Mouse (Mus musculus): Measurements from ENCODE around the gene Mecom. TPM values are rescaled to one million over a fixed set of nuclear protein-coding genes. Genes with fewer than 3 reads are reported as not detected.

The Mecom gene
- total and polyA plus RNA-seq, 2 experiments from 2014 or later: 1.9 to 3.9 TPM

DNA sequence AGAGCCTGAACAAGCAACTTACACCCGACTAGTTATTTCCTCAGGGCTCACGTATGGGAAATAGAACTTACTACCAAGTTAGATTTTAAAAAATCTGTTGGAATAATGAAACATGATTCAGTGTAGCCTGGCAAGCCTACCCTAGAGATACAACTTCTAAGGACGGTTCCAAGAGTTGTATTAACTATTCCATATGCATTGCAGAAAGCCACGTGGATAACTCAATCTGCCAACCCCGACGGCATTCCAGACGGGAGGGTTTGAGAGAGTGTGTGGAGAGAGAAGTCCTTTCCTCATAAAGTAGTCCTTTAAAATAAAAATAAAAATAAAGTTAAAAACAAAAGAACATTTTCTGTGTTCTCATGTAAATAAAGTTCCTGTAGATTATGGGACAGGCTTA, 393.4 kb downstream of the Mecom start:
- no peak for TF ChIP-seq CTCF (IDR thresholded peaks at IDR 0.05; ENCODE audit: low read depth)
- peaks cover 7% of the 10 kb centered on the region; the same call in 1 of the 2 replicates for H3K27me3 ChIP-seq (ENCODE audit: insufficient read depth, low read length)
- 59% methylated on average over 7 of the region's 7 CpGs for WGBS

GRCm38 (mm10) chr3:30153923-30154331, 393.9 kb downstream of the Mecom start:
- Histone ChIP-seq H3K4me1 (ENCODE audit: insufficient read depth) (0 out of 2 replicates have a peak, but pooled peaks cover 3% of the 10 kb centered on the region), H3K36me3 (ENCODE audit: insufficient read depth) (no peaks in the 10 kb centered on the region), H3K4me2 (ENCODE audit: low read depth) (no peak overlapping the region), H3K4me3 (ENCODE audit: low read depth, low read length) (no peak overlapping the region), H3K9ac (no peak overlapping the region), H3K27ac (ENCODE audit: low read depth, low read length) (no peak overlapping the region), H3K27me3 (ENCODE audit: insufficient read depth, low read length) (peaks cover 7% of the 10 kb centered on the region; the same call in 1 of the 2 replicates), H3K9me3 (ENCODE audit: low read length) (no peaks in the 10 kb centered on the region)
- 13% methylated on average over 3 of the region's 3 CpGs for WGBS
- TF ChIP-seq CTCF (IDR thresholded peaks at IDR 0.05; ENCODE audit: low read depth): no peak
- peak; percentile 24 for DNase-seq
- peak; percentile 36 for ATAC-seq

More for the DNA sequence above, 393.4 kb downstream of the Mecom start:
- Histone ChIP-seq H3K36me3 (ENCODE audit: insufficient read depth) (no peaks in the 10 kb centered on the region), H3K9ac (no peak overlapping the region), H3K4me3 (ENCODE audit: low read depth, low read length) (no peak overlapping the region), H3K9me3 (ENCODE audit: low read length) (no peaks in the 10 kb centered on the region), H3K4me2 (ENCODE audit: low read depth) (no peak overlapping the region), H3K4me1 (ENCODE audit: insufficient read depth) (0 out of 2 replicates have a peak, but pooled peaks cover 3% of the 10 kb centered on the region), H3K27ac (ENCODE audit: low read depth, low read length) (no peak overlapping the region)
- peak; percentile 25; the same call in 1 of the 2 replicates for ATAC-seq
- DNase-seq: no peak

GRCm38 (mm10) chr3:30150071-30150470, 397.7 kb downstream of the Mecom start:
- H3K4me3 ChIP-seq (ENCODE audit: low read depth, low read length): no peak overlapping the region
- ATAC-seq (no peak), DNase-seq (no peak)
- 92% methylated on average over 4 of the region's 4 CpGs for WGBS
- no peak overlapping the region for H3K9ac ChIP-seq
- H3K4me1 ChIP-seq (ENCODE audit: insufficient read depth): 0 out of 2 replicates have a peak, but pooled peaks cover 3% of the 10 kb centered on the region
- H3K4me2 ChIP-seq (ENCODE audit: low read depth): no peak overlapping the region
- no peak for TF ChIP-seq CTCF (IDR thresholded peaks at IDR 0.05; ENCODE audit: low read depth)
- no peak overlapping the region for H3K27ac ChIP-seq (ENCODE audit: low read depth, low read length)
- H3K36me3 ChIP-seq (ENCODE audit: insufficient read depth): no peaks in the 10 kb centered on the region
- no peaks in the 10 kb centered on the region for H3K9me3 ChIP-seq (ENCODE audit: low read length)
- peaks cover 7% of the 10 kb centered on the region; the same call in 1 of the 2 replicates for H3K27me3 ChIP-seq (ENCODE audit: insufficient read depth, low read length)

DNA sequence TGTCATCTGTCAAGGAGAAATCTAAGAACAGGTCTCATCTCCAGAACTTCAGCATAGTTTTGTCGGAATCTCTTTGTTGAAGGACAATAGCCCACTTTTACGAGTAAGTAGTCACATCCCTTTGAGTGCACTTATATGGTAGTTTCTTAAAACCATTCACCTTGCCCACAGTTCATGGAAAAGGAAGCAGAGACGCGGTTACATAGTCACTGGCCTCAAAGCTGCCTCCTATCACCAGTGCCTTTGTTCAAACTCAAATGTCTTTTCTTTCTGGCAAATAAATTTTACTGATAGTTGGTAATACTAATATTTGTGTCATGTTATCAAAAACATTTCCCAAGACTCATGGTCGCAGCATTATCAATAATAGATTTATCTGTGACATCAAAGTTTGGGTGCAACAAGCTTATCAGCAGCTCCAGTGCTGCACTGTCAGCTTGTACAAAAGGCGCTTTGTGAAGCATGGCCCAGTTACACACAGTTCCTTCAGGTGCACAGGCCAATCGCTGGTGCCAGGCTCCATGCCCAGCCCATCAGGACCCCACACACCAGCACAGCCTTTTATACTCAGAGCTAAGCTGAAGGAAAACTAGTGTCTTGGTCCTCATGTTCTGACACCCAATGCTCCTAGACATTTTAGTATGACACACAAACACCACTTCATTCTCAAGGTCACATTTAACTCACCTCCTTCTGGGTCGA, 399.3 kb downstream of the Mecom start:
- H3K9me3 ChIP-seq (ENCODE audit: low read length): no peaks in the 10 kb centered on the region
- H3K4me2 ChIP-seq (ENCODE audit: low read depth): no peak overlapping the region
- H3K9ac ChIP-seq: no peak overlapping the region
- 92% methylated on average over 8 of the region's 8 CpGs for WGBS
- H3K27ac ChIP-seq (ENCODE audit: low read depth, low read length): no peak overlapping the region
- peaks cover 7% of the 10 kb centered on the region for H3K27me3 ChIP-seq (ENCODE audit: insufficient read depth, low read length)
- TF ChIP-seq CTCF (IDR thresholded peaks at IDR 0.05; ENCODE audit: low read depth): no peak
- H3K4me1 ChIP-seq (ENCODE audit: insufficient read depth): no peaks in the 10 kb centered on the region
- no peak for DNase-seq
- H3K4me3 ChIP-seq (ENCODE audit: low read depth, low read length): no peak overlapping the region
- ATAC-seq: no peak
- no peaks in the 10 kb centered on the region for H3K36me3 ChIP-seq (ENCODE audit: insufficient read depth)

GRCm38 (mm10) chr3:30145051-30145450, 402.8 kb downstream of the Mecom start:
- H3K27ac ChIP-seq (ENCODE audit: low read depth, low read length): no peak overlapping the region
- H3K4me1 ChIP-seq (ENCODE audit: insufficient read depth): no peaks in the 10 kb centered on the region
- no peaks in the 10 kb centered on the region for H3K36me3 ChIP-seq (ENCODE audit: insufficient read depth)
- no peak for DNase-seq
- WGBS: 48% methylated on average over 5 of the region's 5 CpGs
- ATAC-seq: no peak
- H3K4me2 ChIP-seq (ENCODE audit: low read depth): no peak overlapping the region
- H3K9ac ChIP-seq: no peak overlapping the region
- H3K9me3 ChIP-seq (ENCODE audit: low read length): no peaks in the 10 kb centered on the region
- H3K4me3 ChIP-seq (ENCODE audit: low read depth, low read length): no peak overlapping the region
- no peaks in the 10 kb centered on the region; the same call in none of the 2 replicates for H3K27me3 ChIP-seq (ENCODE audit: insufficient read depth, low read length)
- no peak for TF ChIP-seq CTCF (IDR thresholded peaks at IDR 0.05; ENCODE audit: low read depth)

DNA sequence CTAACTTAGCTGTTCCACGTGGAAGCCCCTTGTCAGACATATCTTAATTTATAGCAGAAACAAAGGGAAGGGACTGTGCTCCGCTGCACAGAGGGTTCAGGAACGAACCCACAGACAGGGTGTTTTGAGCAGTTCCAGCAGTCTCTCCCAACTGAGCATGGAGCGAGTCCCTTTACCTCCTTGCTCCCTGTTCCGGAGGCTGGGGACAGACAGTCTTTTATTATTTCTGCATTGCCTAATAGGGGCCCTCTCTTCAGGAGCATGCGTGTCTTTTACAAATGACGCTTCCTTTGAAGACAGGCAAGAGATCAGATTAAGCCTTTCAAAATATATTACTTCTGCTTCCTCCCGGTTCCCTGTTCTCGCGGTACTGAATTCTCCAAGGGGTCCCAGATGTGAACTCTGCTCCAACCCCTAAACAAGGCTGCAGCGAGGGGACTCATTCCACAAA, 403.8 kb downstream of the Mecom start:
- H3K27ac ChIP-seq (ENCODE audit: low read depth, low read length): no peak overlapping the region
- H3K4me1 ChIP-seq (ENCODE audit: insufficient read depth): no peaks in the 10 kb centered on the region
- DNase-seq (no peak), ATAC-seq (no peak)
- H3K36me3 ChIP-seq (ENCODE audit: insufficient read depth): no peaks in the 10 kb centered on the region
- H3K9ac ChIP-seq: no peak overlapping the region
- no peak for TF ChIP-seq CTCF (IDR thresholded peaks at IDR 0.05; ENCODE audit: low read depth)
- no peak overlapping the region for H3K4me2 ChIP-seq (ENCODE audit: low read depth)
- WGBS: 24% methylated on average over 11 of the region's 11 CpGs
- H3K4me3 ChIP-seq (ENCODE audit: low read depth, low read length): no peak overlapping the region
- no peaks in the 10 kb centered on the region; the same call in none of the 2 replicates for H3K27me3 ChIP-seq (ENCODE audit: insufficient read depth, low read length)
- H3K9me3 ChIP-seq (ENCODE audit: low read length): no peaks in the 10 kb centered on the region

DNA sequence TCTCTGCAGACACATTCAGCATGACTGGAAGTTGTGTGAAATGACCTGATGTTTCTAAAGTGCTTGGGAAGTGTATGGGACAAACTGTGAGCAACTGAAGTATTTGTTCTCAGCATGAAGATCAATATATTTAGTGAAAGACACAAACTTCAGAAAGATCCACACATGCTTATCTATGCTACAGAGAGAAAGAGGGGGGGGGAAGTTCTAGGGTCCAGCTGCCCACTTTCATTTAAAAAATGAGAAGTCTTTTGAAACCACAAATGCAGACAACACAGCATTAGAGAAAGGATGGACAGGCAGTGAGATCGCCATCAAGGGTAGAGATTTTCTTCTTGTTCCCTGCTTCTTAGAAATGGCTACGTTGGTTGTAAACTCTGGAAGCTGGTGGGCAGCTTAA, 404.4 kb downstream of the Mecom start:
- H3K4me2 ChIP-seq (ENCODE audit: low read depth): no peak overlapping the region
- no peaks in the 10 kb centered on the region for H3K9me3 ChIP-seq (ENCODE audit: low read length)
- no peak overlapping the region for H3K9ac ChIP-seq
- H3K27ac ChIP-seq (ENCODE audit: low read depth, low read length): no peak overlapping the region
- H3K27me3 ChIP-seq (ENCODE audit: insufficient read depth, low read length): no peaks in the 10 kb centered on the region; the same call in none of the 2 replicates
- no peak for TF ChIP-seq CTCF (IDR thresholded peaks at IDR 0.05; ENCODE audit: low read depth)
- no peak overlapping the region for H3K4me3 ChIP-seq (ENCODE audit: low read depth, low read length)
- ATAC-seq (no peak), DNase-seq (no peak)
- no peaks in the 10 kb centered on the region for H3K4me1 ChIP-seq (ENCODE audit: insufficient read depth)
- 80% methylated on average over 2 of the region's 2 CpGs for WGBS
- H3K36me3 ChIP-seq (ENCODE audit: insufficient read depth): no peaks in the 10 kb centered on the region

Measured in forebrain, postnatal 0 days (tissue).